Mouse (Mus musculus) liver, adult 2 months (tissue): ENCODE data around the gene Tmem120a.
A peak's percentile ranks its signal among the peaks of the same experiment; 100 is the strongest.

Experiments used
- CTCF ChIP-seq: fragments of 200-500 bp; IDR thresholded peaks from 2 replicates; pipeline ENCODE4 v1.5.1; 2011; ENCODE audit warnings: low read depth, low read length, control low read depth
- POLR2A ChIP-seq: fragments of 200-500 bp; IDR thresholded peaks from 2 replicates; pipeline ENCODE4 v1.6.1; 2011; ENCODE audit warnings: low read length, control low read depth; ENCODE audit not compliant: insufficient read depth; ENCODE audit errors: extremely low read depth

DNA sequence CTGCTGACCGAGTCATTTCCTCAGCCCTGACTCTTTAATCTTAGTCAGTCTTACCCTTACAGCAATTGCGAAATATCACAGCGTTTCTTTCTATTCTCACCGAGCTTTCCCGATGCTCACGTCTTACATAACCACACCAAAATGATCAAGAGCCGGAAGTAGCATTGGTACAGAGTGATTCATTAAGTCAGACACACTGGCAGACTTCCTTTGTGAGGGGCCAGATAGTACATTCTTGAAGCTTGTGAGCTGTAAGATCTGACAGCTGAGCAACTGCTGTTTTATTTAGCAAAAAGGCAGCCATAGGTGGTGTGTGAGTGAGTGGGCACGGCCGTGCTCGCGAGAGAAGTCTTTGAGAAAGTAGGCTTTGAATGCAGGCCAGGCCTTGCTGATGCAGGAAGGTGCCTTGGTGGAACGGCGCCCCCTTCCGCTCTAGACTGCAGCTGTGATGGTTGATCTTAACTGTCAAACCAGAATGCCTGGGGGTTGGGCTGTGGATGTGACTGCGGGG, 41.5 kb downstream of the Tmem120a start:
- no peak for TF ChIP-seq POLR2A
- TF ChIP-seq CTCF: peak; percentile 45; the same call in 1 of the 2 replicates
